Mouse (Mus musculus): ENCODE results near the gene Dock4.

GRCm38 (mm10) chr12:40584526-40585289 lies 139.0 kb downstream of the Dock4 start:
- TF ChIP-seq POLR2A (IDR thresholded peaks at IDR 0.05; ENCODE audit: borderline replicate concordance, control insufficient read depth, low read depth, low read length) (no peak), CTCF (IDR thresholded peaks at IDR 0.05; ENCODE audit: control insufficient read depth, insufficient read depth, low read length) (no peak)

Data from bone marrow, adult 2 months (tissue).